Mouse (Mus musculus) cerebellum, adult 2 months (tissue): Measurements from ENCODE around the gene Hist1h3f.

Experiments
- CTCF ChIP-seq: fragments of 200-500 bp; IDR thresholded peaks from 2 replicates; pipeline ENCODE4 v1.5.1; 2011; ENCODE audit warnings: low read depth, mild to moderate bottlenecking, control low read depth, low read length, moderate library complexity, borderline replicate concordance; ENCODE audit not compliant: insufficient read depth
- POLR2A ChIP-seq: fragments of 200-500 bp; IDR thresholded peaks from 2 replicates; pipeline ENCODE4 v1.6.1; 2011; ENCODE audit warnings: low read length, control low read depth, borderline replicate concordance; ENCODE audit not compliant: insufficient read depth

DNA sequence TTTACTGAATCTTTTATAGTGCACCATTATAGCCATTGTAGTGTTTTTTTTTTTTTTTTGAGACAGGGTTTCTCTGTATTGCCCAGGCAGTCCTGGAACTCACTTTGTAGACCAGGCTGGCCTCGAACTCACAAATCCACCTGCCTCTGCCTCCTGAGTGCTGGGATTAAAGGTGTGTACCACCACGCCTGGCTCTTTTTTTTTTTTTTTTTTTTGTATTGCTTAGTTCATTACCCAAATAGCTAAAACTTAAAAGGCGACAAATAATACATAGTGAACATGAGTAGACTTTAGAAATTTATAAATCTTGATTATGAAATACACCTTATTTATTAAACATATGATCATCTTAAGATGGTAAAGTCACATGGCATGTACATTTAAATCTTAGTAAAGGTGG is 2.4 kb upstream of the Hist1h3f start:
- no peak for TF ChIP-seq POLR2A
- no peak for TF ChIP-seq CTCF
